Mouse (Mus musculus): ENCODE results near the gene G6pc3.

The G6pc3 gene

DNA sequence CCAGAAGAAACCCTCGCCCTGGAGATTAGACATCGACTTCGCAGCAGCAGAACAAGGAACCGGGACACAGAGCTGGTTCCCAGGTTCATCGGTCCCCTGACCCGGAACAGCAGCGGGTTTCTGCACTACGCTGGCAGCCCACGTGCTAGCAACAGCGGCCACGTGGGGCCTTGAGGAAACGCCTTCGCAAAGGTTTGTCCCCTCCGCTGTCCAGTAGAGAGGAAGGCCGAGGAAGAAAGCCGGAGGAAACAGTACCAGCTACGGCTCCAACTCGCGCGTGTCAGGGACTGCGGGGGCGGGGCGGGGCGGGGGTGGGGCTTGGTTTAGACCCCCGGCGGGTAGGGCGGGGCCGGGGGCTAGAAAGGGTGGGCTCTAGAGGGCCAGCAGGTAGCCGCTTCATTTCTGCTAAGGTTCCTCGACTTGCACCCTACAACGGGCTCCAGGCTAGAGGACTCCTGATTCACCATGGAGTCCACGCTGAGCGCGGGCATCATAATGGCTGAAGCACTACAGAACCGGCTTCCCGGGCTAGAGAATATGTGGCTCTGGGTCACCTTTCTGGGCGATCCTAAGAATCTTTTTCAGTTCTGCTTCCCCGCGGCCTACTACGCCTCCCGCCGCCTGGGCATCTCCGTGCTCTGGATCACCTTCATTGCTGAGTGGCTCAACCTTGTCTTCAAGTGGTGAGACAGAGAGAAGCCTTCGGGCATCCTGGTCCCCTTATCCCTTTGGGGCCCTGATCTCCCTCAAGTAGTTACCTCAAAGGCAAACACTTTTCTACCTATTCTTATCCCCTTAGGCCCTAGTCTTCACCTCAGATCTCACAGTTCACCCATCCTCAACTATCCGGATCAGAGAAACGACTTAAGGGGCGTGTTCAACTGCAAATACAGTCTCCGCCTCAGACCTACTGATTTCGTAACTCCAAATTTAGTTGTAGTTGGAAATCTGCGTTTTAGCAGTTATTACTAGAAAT lies at the start of gene G6pc3:
G6pc3 (plus strand) TSS at position 160 of the 976 bp plus-strand sequence.
- in situ Hi-C loops (cut with MboI, MseI), result no loop called here

DNA sequence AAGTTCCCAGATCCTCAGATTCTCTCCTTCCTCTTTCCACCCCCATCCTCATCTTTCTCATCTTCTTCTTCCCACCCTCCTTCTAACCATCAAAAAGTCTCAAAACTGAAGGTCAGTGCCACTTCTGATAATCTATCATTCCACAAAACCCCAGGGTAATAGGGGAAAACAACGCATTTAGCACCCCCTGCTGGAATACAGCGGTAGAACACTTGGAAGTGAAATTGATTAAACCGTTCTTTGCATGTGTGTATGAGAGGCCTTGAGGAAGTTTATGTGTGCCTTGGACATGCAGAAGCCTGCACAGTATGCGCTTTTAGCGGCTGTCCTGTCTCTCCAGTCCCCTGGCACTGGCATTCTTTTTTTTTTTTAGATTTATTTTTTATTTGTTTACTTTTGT lies 48.9 kb upstream of the G6pc3 start:
- in situ Hi-C loops (cut with MboI, MseI), result no loop called here

DNA sequence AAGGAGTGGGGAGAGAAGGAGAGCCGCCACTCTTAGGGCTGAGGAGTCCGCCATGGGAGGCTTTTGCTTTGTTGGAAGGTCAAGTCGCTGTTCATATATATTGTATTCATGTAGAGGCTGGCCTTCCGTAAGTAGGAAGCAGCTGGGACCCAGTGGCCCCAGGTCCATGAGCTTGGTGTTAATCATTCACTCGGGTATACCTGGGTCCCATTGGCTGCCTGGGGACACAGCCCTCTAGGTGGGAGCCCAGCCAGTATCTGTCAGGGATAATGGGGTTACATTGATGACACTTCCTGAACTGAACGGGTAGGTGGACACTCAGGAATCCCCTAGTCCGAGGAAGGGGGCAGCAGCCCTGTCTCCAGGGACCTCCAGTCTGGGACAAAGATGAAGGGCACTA lies 47.1 kb upstream of the G6pc3 start:
- in situ Hi-C loops (cut with MboI, MseI), result no loop called here

GRCm38 (mm10) chr11:102144957-102145470 lies 44.4 kb upstream of the G6pc3 start:
- in situ Hi-C loops (cut with MboI, MseI), result loop anchor here in 1 of 2 experiments (5.0 kb wide), 1 partner anchor 78 kb away; no protein-coding TSS in a partner anchor

DNA sequence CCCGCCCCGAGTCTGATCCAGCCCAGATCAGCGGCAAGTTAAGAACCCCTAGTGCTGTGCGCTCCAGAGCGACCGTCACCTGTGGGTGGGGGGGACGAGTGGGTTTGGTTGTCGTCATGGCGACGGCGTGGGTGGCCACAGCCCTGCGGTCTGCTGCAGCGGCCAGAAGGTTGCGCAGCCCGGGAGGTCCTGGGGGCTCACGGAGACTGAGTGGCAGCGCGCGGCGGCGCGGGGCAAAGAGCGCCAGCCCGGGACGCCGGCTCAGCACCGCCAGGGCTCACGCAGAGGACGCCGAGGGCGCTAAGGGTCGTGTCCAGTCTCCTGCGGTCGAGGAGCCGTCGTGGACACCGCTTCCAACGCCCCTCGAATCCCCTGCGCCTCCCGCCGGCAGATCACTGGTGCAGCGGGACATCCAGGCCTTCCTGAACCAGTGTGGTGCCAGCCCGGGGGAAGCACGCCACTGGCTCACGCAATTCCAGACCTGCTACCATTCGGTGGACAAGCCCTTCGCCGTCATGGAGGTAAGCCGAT lies 43.9 kb upstream of the G6pc3 start, which contains the start of gene Nags:
Nags (plus strand) TSS at position 43 of the 531 bp plus-strand sequence.
- in situ Hi-C loops (cut with MboI, MseI), result loop anchor here in 1 of 2 experiments (5.0 kb wide), 1 partner anchor 78 kb away; no protein-coding TSS in a partner anchor

- in situ Hi-C loops (cut with MboI, MseI), result loop anchor here in 1 of 2 experiments (5.0 kb wide), 1 partner anchor 79 kb away; no protein-coding TSS in a partner anchor
These were observed 43.4 kb upstream of the G6pc3 start for GRCm38 (mm10) chr11:102146005-102146404.

- in situ Hi-C loops (cut with MboI, MseI), result loop anchor here in 1 of 2 experiments (5.0 kb wide), 1 partner anchor 79 kb away; no protein-coding TSS in a partner anchor
These were observed 42.9 kb upstream of the G6pc3 start for GRCm38 (mm10) chr11:102146531-102146930.

DNA sequence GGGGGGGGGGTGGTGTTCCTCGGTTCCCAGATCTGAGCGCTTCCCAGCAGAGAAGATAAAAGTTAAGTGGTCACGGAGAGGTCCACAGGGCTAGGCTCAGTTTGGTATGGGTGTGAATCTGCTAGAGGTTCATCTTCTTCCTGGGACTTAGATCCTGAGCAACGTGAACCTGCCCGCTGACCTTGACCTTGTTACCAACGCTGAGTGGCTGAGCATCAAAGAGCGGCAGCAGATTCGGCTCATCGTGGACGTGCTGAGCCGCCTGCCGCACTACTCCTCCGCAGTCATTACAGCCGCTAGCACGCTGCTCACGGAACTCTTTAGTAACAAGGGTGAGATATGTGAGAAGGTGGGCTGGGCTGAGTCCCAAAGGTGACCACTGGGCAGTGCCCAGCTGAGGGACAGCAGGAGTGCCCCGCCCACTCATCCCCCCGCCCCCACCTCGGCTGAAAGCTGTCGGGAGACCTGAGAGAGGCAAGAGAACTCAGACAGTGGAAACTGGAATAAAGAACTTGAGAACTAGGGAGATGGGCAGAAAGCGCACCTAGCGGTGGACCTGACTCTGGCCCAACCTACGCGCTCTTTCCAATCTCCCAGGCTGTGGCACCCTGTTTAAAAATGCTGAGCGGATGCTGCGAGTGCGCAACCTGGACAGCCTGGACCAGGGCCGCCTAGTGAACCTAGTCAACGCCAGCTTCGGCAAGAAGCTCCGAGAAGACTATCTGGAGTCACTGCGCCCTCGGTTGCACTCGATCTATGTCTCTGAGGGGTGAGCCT lies 42.0 kb upstream of the G6pc3 start:
- in situ Hi-C loops (cut with MboI, MseI), result loop anchor here in 1 of 2 experiments (5.0 kb wide), 1 partner anchor 80 kb away; no protein-coding TSS in a partner anchor

DNA sequence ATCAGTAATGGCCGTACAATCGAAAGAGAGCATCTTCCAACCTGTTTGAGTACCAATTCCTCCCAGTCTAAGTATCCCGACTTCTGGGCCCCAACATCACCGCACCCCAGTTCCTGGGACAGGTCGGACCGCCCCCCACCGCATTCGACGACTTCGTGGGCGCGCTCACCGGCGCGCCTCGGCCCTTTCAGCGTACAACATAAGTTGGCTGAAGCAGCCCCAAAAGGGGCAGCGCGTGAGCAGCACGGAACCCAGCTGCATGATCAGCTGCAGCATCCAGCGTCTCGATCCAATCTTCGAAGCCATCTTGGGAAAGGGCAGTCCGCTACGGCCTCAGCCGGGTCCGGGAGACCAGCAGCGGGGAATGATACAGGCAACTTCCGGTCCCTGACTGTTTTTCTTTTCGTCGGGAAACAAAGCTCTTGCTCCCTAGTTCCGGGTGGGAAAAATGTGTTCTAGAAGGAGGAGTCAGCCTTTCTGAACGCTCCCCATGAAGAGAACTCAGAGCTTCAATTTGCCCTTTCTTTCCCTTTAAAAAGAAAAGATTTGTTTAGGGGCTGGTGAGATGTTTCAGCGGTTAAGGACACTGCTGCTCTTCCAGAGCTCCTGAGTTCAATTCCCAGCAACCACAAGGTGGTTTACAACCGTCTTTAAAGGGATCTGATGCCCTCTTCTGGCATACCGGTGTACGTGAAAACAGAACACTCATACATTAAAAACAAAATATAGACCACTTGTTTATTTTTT lies 33.2 kb upstream of the G6pc3 start, which contains the start of gene Tmem101:
Tmem101 (minus strand) TSS at position 366 of the 747 bp plus-strand sequence.
- in situ Hi-C loops (cut with MboI, MseI), result loop anchor here in 1 of 2 experiments (5.0 kb wide), 1 partner anchor 56 kb away; no protein-coding TSS in a partner anchor

DNA sequence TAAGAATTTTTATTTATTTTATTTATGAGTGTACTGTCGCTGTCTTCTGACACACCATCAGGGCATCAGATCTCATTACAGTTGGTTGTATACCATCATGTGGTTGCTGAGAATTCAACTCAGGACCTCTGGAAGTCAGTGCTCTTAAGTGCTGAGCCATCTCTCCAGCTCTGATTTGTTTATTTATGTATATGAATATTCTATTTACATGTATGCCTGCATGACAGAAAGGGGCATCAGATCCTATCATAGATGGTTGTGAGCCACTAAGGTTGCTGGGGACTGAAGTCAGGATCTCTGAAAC lies 32.7 kb upstream of the G6pc3 start:
- in situ Hi-C loops (cut with MboI, MseI), result loop anchor here in 1 of 2 experiments (5.0 kb wide), 1 partner anchor 56 kb away; no protein-coding TSS in a partner anchor

- in situ Hi-C loops (cut with MboI, MseI), result loop anchor here in 1 of 2 experiments (5.0 kb wide), 1 partner anchor 54 kb away; no protein-coding TSS in a partner anchor
These were observed 31.4 kb upstream of the G6pc3 start for GRCm38 (mm10) chr11:102158024-102158423.

DNA sequence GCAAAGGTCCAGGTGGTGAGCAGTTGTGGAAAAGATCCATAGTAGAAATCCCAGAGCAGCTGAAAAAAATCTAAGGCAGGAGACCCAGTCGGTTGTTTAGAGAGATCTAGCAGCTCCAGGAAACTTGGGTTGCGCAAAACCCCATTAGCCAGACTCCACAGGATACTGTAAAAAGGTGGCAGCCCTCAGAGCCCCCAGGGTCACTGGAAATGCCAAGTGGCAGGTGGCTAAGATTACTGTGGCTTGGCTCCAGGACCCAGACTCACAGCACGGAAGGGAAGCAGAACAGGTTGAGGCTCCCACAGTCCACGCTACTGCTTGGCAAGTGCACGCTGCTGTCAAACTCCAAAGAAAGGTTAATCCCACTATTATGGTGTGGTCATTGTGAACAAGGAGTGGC lies 29.6 kb upstream of the G6pc3 start:
- in situ Hi-C loops (cut with MboI, MseI), result loop anchor here in 1 of 2 experiments (5.0 kb wide), 1 partner anchor 53 kb away; no protein-coding TSS in a partner anchor

DNA sequence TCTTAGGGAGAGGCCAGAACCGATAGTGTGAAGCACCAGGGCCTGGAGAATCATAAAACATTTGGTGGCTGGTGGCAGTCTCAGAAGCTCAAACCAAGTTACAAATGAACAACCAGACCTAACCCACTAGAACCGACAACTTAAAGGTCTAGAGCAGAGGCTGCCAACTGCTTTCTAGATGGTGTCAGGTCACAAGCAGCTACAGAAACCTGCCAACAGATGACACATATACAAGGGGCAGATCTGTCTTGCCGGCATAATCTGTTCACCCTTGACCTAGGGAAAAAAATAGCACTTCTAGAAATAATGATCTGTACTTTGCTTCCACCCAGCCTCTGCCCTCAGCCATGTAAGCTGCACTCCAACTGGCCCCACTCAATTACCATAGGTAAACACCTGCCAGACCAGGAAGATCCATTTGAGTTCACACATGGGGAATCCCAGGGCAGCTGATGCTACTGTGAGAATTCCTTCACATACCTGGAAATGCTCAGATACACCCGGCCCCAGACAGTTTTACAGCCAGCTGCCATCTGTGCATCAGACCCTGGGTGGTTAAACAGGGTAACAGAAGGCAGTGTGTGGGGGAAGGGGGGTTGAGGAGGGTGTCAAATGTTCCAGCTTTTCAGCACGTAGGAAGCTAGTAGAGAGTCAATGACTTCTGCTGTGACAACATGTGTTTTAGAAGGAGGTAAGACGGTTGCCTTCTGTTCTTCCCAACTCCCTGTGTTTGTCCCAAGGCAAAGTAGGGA lies 23.3 kb upstream of the G6pc3 start:
- in situ Hi-C loops (cut with MboI, MseI), result no loop called here

GRCm38 (mm10) chr11:102167539-102167938 lies 21.9 kb upstream of the G6pc3 start:
- in situ Hi-C loops (cut with MboI, MseI), result no loop called here

- in situ Hi-C loops (cut with MboI, MseI), result no loop called here
These were observed 20.7 kb upstream of the G6pc3 start for GRCm38 (mm10) chr11:102168689-102169088.

DNA sequence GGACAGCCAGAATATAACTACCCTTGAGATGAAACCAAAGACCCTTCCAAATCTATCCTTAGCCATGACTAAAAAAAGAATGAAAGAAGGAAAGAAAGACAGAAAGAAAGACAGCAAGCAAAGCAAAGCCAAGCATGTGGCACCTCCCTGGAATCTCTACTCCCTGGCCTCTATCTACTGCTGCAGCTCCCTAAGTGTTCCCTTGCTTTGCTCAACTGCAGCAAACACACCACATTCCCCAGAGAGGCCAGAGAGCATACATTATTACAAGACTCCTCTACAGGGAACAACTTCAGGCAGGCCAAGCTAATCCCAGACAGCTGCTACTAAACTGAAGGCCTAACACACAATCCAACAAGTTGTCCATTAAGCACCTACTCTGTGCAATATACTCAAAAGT lies 9.6 kb upstream of the G6pc3 start:
- in situ Hi-C loops (cut with MboI, MseI), result no loop called here

- in situ Hi-C loops (cut with MboI, MseI), result no loop called here
These were observed 5.2 kb upstream of the G6pc3 start for GRCm38 (mm10) chr11:102184253-102184645.

DNA sequence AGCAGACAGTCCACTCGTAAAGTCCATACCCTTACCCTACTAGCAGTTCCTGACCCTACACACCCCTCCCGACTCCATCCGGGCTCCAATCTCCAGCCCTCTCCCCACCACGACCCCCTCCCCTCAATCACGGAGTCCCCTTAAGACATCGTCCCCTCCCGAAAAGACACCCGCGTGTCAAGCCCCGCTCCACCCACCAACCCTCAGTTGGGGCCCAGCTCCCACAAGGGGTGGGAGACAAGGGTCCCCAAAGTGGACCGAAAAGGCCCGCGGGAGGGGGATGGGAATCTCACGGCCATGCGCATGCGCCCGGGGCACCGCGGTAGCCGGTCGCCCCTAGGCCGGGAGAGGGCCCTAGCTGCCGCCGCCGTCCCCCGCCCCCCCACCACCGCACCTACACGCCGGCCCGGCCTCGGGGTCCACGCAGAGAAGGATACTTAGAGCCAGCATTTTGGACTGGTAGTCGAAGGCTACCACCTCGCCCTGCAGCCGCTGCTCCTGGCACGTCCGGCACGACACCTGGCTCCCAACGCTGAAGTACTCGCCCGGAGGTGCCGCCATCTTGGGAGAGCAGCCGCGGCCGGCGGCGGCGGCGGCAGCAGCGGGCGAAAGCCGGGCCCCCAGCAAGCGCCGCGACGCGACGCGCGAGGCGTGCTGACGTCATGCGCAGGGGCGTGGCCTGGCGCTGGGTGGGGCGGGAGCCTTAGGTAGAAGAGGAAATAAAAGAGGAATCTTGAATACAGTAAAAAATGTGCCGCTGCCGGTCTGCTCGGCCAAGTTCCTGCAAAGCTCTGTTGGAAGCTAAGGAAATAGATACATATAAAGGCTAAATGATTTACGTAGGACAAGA lies 4.5 kb upstream of the G6pc3 start, which contains the start of gene Lsm12:
Lsm12 (minus strand) TSS at position 651 of the 850 bp plus-strand sequence.
- in situ Hi-C loops (cut with MboI, MseI), result no loop called here

- in situ Hi-C loops (cut with MboI, MseI), result no loop called here
These were observed 3.7 kb upstream of the G6pc3 start for GRCm38 (mm10) chr11:102185677-102186076.

Measured in T-helper 17 cell (primary cell).